ENCODE assay signal across 8 mouse cellular contexts in genomic region chr2:33218903-33219625, GRCm38 (mm10). TPM values are rescaled to one million over a fixed set of nuclear protein-coding genes. Genes with fewer than 3 reads are reported as not detected.
A peak's percentile ranks its signal among the peaks of the same experiment; 100 is the strongest.
DNase-seq lines count a peak whose midpoint lies in the region; ATAC-seq and TF ChIP-seq lines count a peak whose summit lies in the region.

No protein-coding gene starts in this region.

- no peaks in the 10 kb centered on the region for H3K36me3 ChIP-seq in liver, adult 2 months (ENCODE audit: control insufficient read depth, insufficient read depth, low read length)
- no peaks in the 10 kb centered on the region for H3K36me3 ChIP-seq in liver, embryonic 12.5 days
- 0 out of 2 replicates have a peak, but pooled peaks cover 4% of the 10 kb centered on the region for H3K36me3 ChIP-seq in hindbrain, embryonic 14.5 days (replicated peaks; ENCODE audit: control insufficient read depth, insufficient read depth)
- peaks cover 4% of the 10 kb centered on the region for H3K36me3 ChIP-seq in neural tube, embryonic 11.5 days (ENCODE audit: control insufficient read depth, insufficient read depth, low read length)

- no peak overlapping the region for H3K4me2 ChIP-seq in liver, embryonic 12.5 days
- no peak overlapping the region for H3K4me2 ChIP-seq in hindbrain, embryonic 14.5 days (replicated peaks)
- no peak overlapping the region for H3K4me2 ChIP-seq in neural tube, embryonic 11.5 days (ENCODE audit: low read depth)

- H3K4me3 ChIP-seq in liver, adult 2 months (ENCODE audit: insufficient read depth, low read depth, low read length): peak overlapping the region; percentile 2; the same call in 1 of the 2 replicates
- no peak overlapping the region for H3K4me3 ChIP-seq in liver, embryonic 12.5 days
- H3K4me3 ChIP-seq in hindbrain, embryonic 14.5 days (replicated peaks; ENCODE audit: low read length): no peak overlapping the region
- H3K4me3 ChIP-seq in neural tube, embryonic 11.5 days (ENCODE audit: low read depth, low read length): no peak overlapping the region

- peak; percentile 53 to 61 for DNase-seq in cerebellum, postnatal 10 days
- DNase-seq in cerebellum, adult 9-11 months: no peak
- DNase-seq in liver, adult 2 months (ENCODE audit: extremely low read depth, low read depth, low spot score): peak; percentile 37
- peak; percentile 74 for DNase-seq in brain, adult 2 months (ENCODE audit: low read depth, low spot score)
- peak; percentile 61 for DNase-seq in hindbrain, embryonic 14.5 days (ENCODE audit: low spot score)
- DNase-seq in neural tube, embryonic 11.5 days (ENCODE audit: low spot score): peak; percentile 29
- no peak for DNase-seq in gastrocnemius, postnatal 14 days

- no peak for TF ChIP-seq POLR2A in liver, adult 2 months (IDR thresholded peaks at IDR 0.05; ENCODE audit: extremely low read depth, insufficient read depth, low read length)

- no peaks in the 10 kb centered on the region for H3K79me2 ChIP-seq in liver, adult 2 months (ENCODE audit: control insufficient read depth, insufficient read depth, low read length)

- peak overlapping the region; percentile 37; the same call in 1 of the 2 replicates for H3K9ac ChIP-seq in liver, adult 2 months (ENCODE audit: low read depth, low read length)
- no peak overlapping the region for H3K9ac ChIP-seq in liver, embryonic 12.5 days
- H3K9ac ChIP-seq in hindbrain, embryonic 14.5 days: no peak overlapping the region
- no peak overlapping the region for H3K9ac ChIP-seq in neural tube, embryonic 11.5 days (ENCODE audit: low read length)

- no peak overlapping the region for H3K27ac ChIP-seq in liver, adult 2 months (replicated peaks; ENCODE audit: insufficient read depth, low read depth, low read length)
- no peak overlapping the region for H3K27ac ChIP-seq in liver, embryonic 12.5 days
- H3K27ac ChIP-seq in hindbrain, embryonic 14.5 days: no peak overlapping the region
- H3K27ac ChIP-seq in neural tube, embryonic 11.5 days (ENCODE audit: low read depth, low read length): no peak overlapping the region

- no peak for ATAC-seq in liver, embryonic 12.5 days
- ATAC-seq in hindbrain, embryonic 14.5 days (ENCODE audit: low FRiP score): no peak
- no peak for ATAC-seq in neural tube, embryonic 11.5 days (ENCODE audit: insufficient read depth, low FRiP score, low TSS enrichment)

- TF ChIP-seq CTCF in liver, adult 2 months (IDR thresholded peaks at IDR 0.05; ENCODE audit: low read depth, low read length): peak; percentile 56

- H3K4me1 ChIP-seq in liver, adult 2 months (ENCODE audit: control insufficient read depth, insufficient read depth, low read length): peaks cover 6% of the 10 kb centered on the region
- peaks cover 27% of the 10 kb centered on the region for H3K4me1 ChIP-seq in liver, embryonic 12.5 days
- H3K4me1 ChIP-seq in hindbrain, embryonic 14.5 days (replicated peaks; ENCODE audit: control insufficient read depth, insufficient read depth, low read length): peaks cover 28% of the 10 kb centered on the region
- peaks cover 22% of the 10 kb centered on the region for H3K4me1 ChIP-seq in neural tube, embryonic 11.5 days (ENCODE audit: control insufficient read depth, insufficient read depth, low read length)

- H3K27me3 ChIP-seq in liver, adult 2 months (ENCODE audit: control insufficient read depth, insufficient read depth, low read length): no peaks in the 10 kb centered on the region
- H3K27me3 ChIP-seq in liver, embryonic 12.5 days (replicated peaks): no peaks in the 10 kb centered on the region; the same call in 1 of the 2 replicates
- H3K27me3 ChIP-seq in hindbrain, embryonic 14.5 days (ENCODE audit: control insufficient read depth, insufficient read depth, low read length): no peaks in the 10 kb centered on the region
- no peaks in the 10 kb centered on the region for H3K27me3 ChIP-seq in neural tube, embryonic 11.5 days (ENCODE audit: control insufficient read depth, insufficient read depth, low read length)

- intact Hi-C loops in gastrocnemius, postnatal 14 days (cut with DNase I; ENCODE audit: low total_unique reads): loop anchor here (2.0 kb wide), 1 partner anchor 60 kb away; no protein-coding TSS in a partner anchor

- H3K9me3 ChIP-seq in liver, embryonic 12.5 days (replicated peaks): no peaks in the 10 kb centered on the region
- H3K9me3 ChIP-seq in hindbrain, embryonic 14.5 days (ENCODE audit: control insufficient read depth, low read length): no peaks in the 10 kb centered on the region
- H3K9me3 ChIP-seq in neural tube, embryonic 11.5 days (ENCODE audit: control insufficient read depth, low read length): no peaks in the 10 kb centered on the region

- WGBS in liver, adult 2 months: 62% methylated on average over 11 of the region's 11 CpGs
- WGBS in liver, embryonic 12.5 days (ENCODE audit: insufficient replicate concordance): 56% methylated on average over 11 of the region's 11 CpGs
- WGBS in hindbrain, embryonic 14.5 days: 64% methylated on average over 11 of the region's 11 CpGs
- WGBS in neural tube, embryonic 11.5 days: 73% methylated on average over 11 of the region's 11 CpGs

RNA-seq across cellular contexts. Expression of gene Angptl2, which starts 3.2 kb away (rescaled TPM):
- 11.3 and 15.4 TPM in 2 replicates for total RNA-seq in liver, adult 2 months (2014; rRNA removed)
- 16.4 and 17.0 TPM in 2 replicates for polyA plus RNA-seq in liver, adult 2 months (2012; rRNA removed)
- polyA plus RNA-seq in liver, embryonic 12.5 days (2016; fragmentation: Nextera tagmentation; extraction: Ambion mirVana): 5.0 and 5.2 TPM in 2 replicates
- polyA plus RNA-seq in hindbrain, embryonic 14.5 days (2014; fragmentation: Nextera tagmentation; extraction: Ambion mirVana): 12.2 and 14.1 TPM in 2 replicates
- polyA plus RNA-seq in neural tube, embryonic 11.5 days (2014; fragmentation: Nextera tagmentation; extraction: Ambion mirVana): 23.9 and 26.5 TPM in 2 replicates
- total RNA-seq in gastrocnemius, postnatal 14 days (2021): 100 to 1,000 TPM; 121 to 163 TPM

Comparison
In these comparisons a context has a peak if more than half of its experiments do, and no peak if none do; other contexts are left out.
1. DNase-seq: peak in cerebellum, postnatal 10 days (2 of 2), liver, adult 2 months (single experiment), brain, adult 2 months (single experiment), hindbrain, embryonic 14.5 days (single experiment) and neural tube, embryonic 11.5 days (single experiment); none in cerebellum, adult 9-11 months (single experiment) and gastrocnemius, postnatal 14 days (single experiment).